Mouse (Mus musculus) telencephalon, adult 2 months (tissue): ENCODE measurements around the gene Gramd1b.

ENCODE experiments used
- DNase-seq: peaks from one replicate; pipeline ENCODE4 v3.0.0-alpha.2; 2011; ENCODE audit warnings: low read depth, low spot score

The Gramd1b gene

GRCm38 (mm10) chr9:40269103-40269861, 261.9 kb downstream of the Gramd1b start, which contains the start of gene Scn3b:
Scn3b (plus strand) TSS chr9:40269217.
- peak; percentile 84 for DNase-seq

DNA sequence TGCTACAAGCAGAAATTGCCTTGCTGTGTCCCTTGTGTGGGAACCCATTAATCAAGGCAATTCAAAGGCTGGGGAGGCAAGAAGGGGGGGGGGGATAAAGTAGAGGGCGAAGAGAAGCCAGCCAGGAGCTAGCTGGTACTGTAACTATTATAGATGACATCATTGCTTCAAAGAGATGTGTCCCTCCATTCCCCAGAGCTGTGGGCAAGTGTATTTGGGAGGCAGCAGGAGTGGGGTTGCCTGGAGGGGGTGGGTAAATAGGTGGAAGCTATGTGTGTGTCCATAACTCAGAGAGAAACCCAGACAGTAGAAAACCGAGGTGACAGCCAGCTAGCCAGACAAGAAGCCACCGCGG, 262.5 kb downstream of the Gramd1b start:
- DNase-seq, result no peak

DNA sequence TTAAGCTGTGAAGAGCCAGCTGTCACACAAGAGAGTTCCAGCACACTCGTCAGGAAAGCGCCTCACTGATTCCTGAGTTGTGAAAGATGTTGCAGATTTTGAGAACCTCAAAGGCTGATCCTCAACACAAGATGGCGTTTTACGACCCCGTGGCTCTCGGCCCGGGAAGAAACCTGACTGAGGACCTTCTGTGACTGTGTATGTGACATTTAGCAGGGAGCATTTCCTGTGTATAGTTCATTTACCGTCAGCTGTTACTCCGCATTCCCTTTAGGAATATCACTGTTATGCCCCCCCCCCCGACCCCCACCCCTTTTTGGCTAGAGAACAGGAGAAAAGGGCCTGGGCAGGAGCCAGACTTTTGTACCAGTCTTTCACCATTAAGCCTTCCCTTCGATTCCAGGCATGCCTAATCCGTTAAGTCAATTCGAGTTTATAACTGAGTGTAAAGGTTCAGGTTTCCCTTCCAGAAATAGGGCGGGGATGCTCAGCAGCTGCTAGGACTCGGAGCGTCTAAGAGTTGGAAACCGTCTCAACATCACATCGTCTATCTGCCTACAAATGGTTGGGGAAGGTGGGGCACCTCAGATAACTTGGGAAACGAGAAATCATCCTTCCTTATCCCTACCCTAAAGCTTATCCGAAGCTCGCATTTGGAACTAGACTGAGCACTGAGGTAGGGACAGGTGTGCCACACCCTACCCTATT, 263.0 kb downstream of the Gramd1b start:
- DNase-seq, result no peak

DNA sequence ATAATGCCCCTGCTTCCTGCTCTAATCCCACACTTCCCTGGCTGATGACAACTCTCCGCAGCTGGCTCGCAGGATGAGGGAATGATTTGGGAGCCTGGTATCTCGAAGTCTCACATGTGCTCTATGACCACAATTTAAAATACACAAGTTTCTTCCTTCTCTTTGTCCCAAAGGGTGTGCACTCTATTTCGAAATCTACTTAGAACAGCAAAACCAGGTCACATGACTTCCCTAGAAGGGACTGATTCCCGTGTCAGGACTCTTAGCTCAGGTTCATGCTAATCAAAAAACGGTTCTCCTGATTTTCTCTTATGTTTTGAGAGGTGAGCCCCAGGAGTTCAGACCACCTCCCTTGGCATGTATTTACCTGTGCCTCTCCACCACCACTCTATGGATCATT, 267.3 kb downstream of the Gramd1b start:
- DNase-seq, result no peak

DNA sequence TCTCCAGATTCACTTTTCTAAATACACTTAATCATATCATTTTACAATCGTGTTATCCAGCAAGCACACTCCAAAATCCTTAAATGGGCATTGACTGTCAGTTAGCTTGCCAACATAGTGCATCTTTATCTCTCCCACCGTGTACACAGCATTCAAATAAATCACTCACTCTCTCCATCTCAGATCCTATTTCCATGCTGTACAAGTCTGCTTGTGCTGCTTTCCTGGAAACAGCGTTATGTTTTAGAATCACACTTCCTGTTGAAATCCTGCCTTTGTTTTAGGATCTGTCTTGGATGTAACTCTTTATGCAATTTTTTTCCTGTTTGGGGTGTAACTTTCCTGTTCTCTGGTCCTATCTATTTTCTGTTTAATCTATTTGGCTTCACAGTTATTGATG, 278.7 kb downstream of the Gramd1b start:
- DNase-seq, result no peak

- DNase-seq, result no peak
These were observed 282.1 kb downstream of the Gramd1b start for GRCm38 (mm10) chr9:40249106-40249505.

- no peak for DNase-seq
These were observed 284.5 kb downstream of the Gramd1b start for GRCm38 (mm10) chr9:40246702-40247101.

DNA sequence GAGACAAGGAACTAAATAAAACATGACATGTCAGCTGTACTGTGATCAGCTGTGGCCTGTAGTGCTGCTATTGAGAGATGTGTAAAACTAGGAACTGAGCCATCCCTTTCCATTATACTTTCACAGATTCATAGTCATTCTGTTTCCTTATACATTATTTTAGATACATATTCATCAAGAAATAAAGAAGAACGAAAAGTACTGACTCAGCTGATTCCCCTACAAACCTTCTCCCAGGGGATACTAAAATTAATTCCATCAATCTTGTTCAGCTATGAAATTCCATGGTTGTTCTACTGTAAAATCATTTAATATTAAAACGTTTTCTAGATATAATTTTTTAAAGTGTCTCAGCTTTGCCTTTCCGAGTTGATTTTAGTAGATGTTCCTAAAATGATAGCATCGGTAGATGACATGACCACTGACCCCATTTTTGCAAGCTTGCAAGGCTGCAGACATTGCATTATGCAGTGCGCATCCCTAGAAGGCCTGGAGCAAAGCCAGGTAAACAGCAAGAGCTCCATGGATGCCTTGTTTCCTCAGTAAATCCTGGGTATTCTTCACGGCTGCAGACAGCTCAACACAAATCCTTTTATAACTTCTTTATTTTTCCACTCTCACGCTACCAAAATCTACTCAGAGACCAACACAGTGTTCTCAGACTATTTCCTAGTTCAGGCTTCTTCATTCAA, 285.1 kb downstream of the Gramd1b start:
- no peak for DNase-seq

DNA sequence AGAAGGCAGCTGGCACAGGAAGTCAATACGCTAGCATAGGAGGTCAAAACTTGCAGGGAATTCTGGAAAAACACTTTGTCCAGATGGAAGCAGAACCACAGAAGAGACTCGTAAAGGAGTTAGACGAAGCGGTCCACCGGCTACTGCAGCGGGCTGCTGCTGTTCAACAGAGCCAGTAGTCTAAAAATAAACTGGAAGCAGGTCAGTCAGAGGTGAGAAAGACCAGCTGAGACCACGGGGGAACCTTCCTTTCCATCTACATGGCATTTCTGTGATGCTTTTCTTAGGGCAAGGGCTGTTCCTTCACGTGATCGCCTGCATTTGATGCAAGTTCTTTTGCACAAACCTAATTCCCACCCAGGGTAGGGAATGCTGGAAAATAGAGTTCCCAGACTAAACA, 285.7 kb downstream of the Gramd1b start:
- no peak for DNase-seq
